Mouse (Mus musculus) cerebellum, adult 2 months (tissue): ENCODE data around the gene Hhat. TPM values are rescaled to one million over a fixed set of nuclear protein-coding genes. Genes with fewer than 3 reads are reported as not detected.

ENCODE experiments used
- DNase-seq, 2 experiments: peaks; one replicate each; pipeline ENCODE4 v3.0.0; 2021
- H3K27ac ChIP-seq: fragments of 200-500 bp; 2 replicates; pipeline ENCODE4 v1.5.1; 2012; ENCODE audit warnings: low read length, control low read depth, inconsistent platforms; ENCODE audit not compliant: insufficient read depth
- H3K27me3 ChIP-seq: fragments of 200-500 bp; 2 replicates; pipeline ENCODE4 v1.6.1; 2012; ENCODE audit warnings: inconsistent platforms, mild to moderate bottlenecking, low read length, moderate library complexity; ENCODE audit not compliant: control insufficient read depth, insufficient read depth
- H3K4me1 ChIP-seq: fragments of 200-500 bp; 2 replicates; pipeline ENCODE4 v1.6.1; 2011; ENCODE audit warnings: low read length; ENCODE audit not compliant: control insufficient read depth, insufficient read depth
- H3K4me3 ChIP-seq: fragments of 200-500 bp; replicated peaks from 2 replicates; pipeline ENCODE3; 2011; ENCODE audit warnings: mild to moderate bottlenecking, low read depth, low read length, control low read depth; ENCODE audit not compliant: insufficient read depth
- CTCF ChIP-seq: fragments of 200-500 bp; IDR thresholded peaks from 2 replicates; pipeline ENCODE4 v1.5.1; 2011; ENCODE audit warnings: low read depth, mild to moderate bottlenecking, control low read depth, low read length, moderate library complexity, borderline replicate concordance; ENCODE audit not compliant: insufficient read depth
- POLR2A ChIP-seq: fragments of 200-500 bp; IDR thresholded peaks from 2 replicates; pipeline ENCODE4 v1.6.1; 2011; ENCODE audit warnings: low read length, control low read depth, borderline replicate concordance; ENCODE audit not compliant: insufficient read depth
- WGBS: fragments of 180-500 bp; shearing (Covaris S2); methylation state at CpG from one replicate; pipeline ENCODE4 v1.1.7; 2018; 5-methylcytosine and 5-hydroxymethylcytosine counted together
- polyA plus RNA-seq: library from polyadenylated mRNA; depleted of rRNA; stranded (reverse); fragments of >200 nt; gene quantifications from 2 replicates; pipeline ENCODE4 v1.2.3, GENCODE M21; 2012

Gene Hhat
- polyA plus RNA-seq, 1 experiment = 2.1 TPM

- 0 out of 2 replicates have a peak, but pooled peaks cover 3% of the 10 kb centered on the region for H3K4me1 ChIP-seq
- TF ChIP-seq POLR2A = no peak
- TF ChIP-seq CTCF = no peak
- 84% methylated on average over 2 of the region's 2 CpGs for WGBS
- no peak for DNase-seq
- H3K4me3 ChIP-seq = no peak overlapping the region
- no peaks in the 10 kb centered on the region for H3K27me3 ChIP-seq
- no peak overlapping the region for H3K27ac ChIP-seq
These were observed 239.4 kb downstream of the Hhat start for GRCm38 (mm10) chr1:192531490-192532146.

GRCm38 (mm10) chr1:192525711-192526350 lies 245.2 kb downstream of the Hhat start:
- 62% methylated on average over 14 of the region's 14 CpGs for WGBS
- DNase-seq = peak in 1 of 2 experiments; percentile 41
- H3K27ac ChIP-seq = no peak overlapping the region
- no peak overlapping the region for H3K4me3 ChIP-seq
- 0 out of 2 replicates have a peak, but pooled peaks cover 3% of the 10 kb centered on the region for H3K4me1 ChIP-seq
- no peak for TF ChIP-seq POLR2A
- TF ChIP-seq CTCF = no peak
- no peaks in the 10 kb centered on the region for H3K27me3 ChIP-seq

GRCm38 (mm10) chr1:192522376-192523178 lies 248.4 kb downstream of the Hhat start:
- no peaks in the 10 kb centered on the region for H3K27me3 ChIP-seq
- no peak overlapping the region for H3K27ac ChIP-seq
- H3K4me3 ChIP-seq = no peak overlapping the region
- 69% methylated on average over 12 of the region's 12 CpGs for WGBS
- no peak for DNase-seq
- no peaks in the 10 kb centered on the region for H3K4me1 ChIP-seq
- TF ChIP-seq POLR2A (no peak), CTCF (no peak)

GRCm38 (mm10) chr1:192520836-192521435 lies 250.1 kb downstream of the Hhat start:
- TF ChIP-seq CTCF (no peak), POLR2A (no peak)
- H3K27me3 ChIP-seq = no peaks in the 10 kb centered on the region
- 39% methylated on average over 13 of the region's 13 CpGs for WGBS
- no peak overlapping the region for H3K27ac ChIP-seq
- DNase-seq = no peak
- H3K4me3 ChIP-seq = no peak overlapping the region
- H3K4me1 ChIP-seq = no peaks in the 10 kb centered on the region

GRCm38 (mm10) chr1:192519713-192520112 lies 251.3 kb downstream of the Hhat start:
- 95% methylated on average over 1 of the region's 1 CpGs for WGBS
- no peaks in the 10 kb centered on the region for H3K27me3 ChIP-seq
- H3K4me1 ChIP-seq = no peaks in the 10 kb centered on the region
- DNase-seq = no peak
- no peak overlapping the region for H3K27ac ChIP-seq
- H3K4me3 ChIP-seq = no peak overlapping the region
- no peak for TF ChIP-seq CTCF
- no peak for TF ChIP-seq POLR2A

GRCm38 (mm10) chr1:192515373-192515772 lies 255.7 kb downstream of the Hhat start:
- Histone ChIP-seq H3K4me3 (no peak overlapping the region), H3K27me3 (no peaks in the 10 kb centered on the region), H3K27ac (no peak overlapping the region), H3K4me1 (no peaks in the 10 kb centered on the region)
- 86% methylated on average over 3 of the region's 3 CpGs for WGBS
- no peak for DNase-seq
- TF ChIP-seq CTCF (no peak), POLR2A (no peak)

GRCm38 (mm10) chr1:192512821-192513220 lies 258.2 kb downstream of the Hhat start:
- WGBS = 97% methylated on average over 1 of the region's 1 CpGs
- H3K4me3 ChIP-seq = no peak overlapping the region
- peaks cover 10% of the 10 kb centered on the region; the same call in 1 of the 2 replicates for H3K4me1 ChIP-seq
- TF ChIP-seq POLR2A = no peak
- no peak for TF ChIP-seq CTCF
- H3K27me3 ChIP-seq = no peaks in the 10 kb centered on the region
- H3K27ac ChIP-seq = no peak overlapping the region
- no peak for DNase-seq
